Mouse (Mus musculus) kidney, adult 11 months (tissue): Measurements from ENCODE around the gene Cldn2.
A peak's percentile ranks its signal among the peaks of the same experiment; 100 is the strongest.

ENCODE experiments used
- DNase-seq: peaks from one replicate; pipeline ENCODE4 v3.0.0; 2022

The Cldn2 gene

DNA sequence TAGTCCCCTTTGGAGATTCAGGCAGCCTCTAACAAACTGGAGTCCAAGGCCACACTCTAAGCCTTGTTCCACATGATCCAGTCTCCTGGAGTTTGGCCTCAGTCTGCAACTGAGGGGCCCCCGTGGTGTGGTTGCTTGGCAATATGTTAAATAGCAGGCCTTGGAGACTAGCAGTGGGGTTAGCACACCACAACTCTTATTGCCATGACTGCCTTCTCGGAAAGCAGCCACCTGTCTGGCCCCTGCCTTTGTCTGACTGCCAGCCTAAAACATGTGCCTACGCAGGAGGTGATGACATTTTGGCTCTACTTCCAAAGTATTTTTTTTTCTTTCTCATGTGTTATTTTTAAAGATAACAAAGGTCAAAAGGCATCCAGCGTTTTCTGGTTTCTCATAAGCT, 7.5 kb downstream of the Cldn2 start:
- DNase-seq: peak; percentile 86

DNA sequence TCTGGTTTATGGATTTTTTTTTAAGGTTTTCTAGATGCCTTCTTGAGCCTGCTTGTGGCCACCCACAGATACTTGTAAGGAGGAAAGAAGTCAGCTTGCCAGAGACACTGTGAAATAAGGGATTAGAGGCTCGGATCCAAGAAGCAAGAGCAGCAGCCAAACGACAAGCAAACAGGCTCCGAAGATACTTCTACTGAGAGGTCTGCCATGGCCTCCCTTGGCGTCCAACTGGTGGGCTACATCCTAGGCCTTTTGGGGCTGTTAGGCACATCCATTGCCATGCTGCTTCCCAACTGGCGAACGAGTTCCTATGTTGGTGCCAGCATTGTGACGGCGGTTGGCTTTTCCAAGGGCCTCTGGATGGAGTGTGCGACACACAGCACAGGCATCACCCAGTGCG, 7.9 kb downstream of the Cldn2 start:
- DNase-seq: no peak

DNA sequence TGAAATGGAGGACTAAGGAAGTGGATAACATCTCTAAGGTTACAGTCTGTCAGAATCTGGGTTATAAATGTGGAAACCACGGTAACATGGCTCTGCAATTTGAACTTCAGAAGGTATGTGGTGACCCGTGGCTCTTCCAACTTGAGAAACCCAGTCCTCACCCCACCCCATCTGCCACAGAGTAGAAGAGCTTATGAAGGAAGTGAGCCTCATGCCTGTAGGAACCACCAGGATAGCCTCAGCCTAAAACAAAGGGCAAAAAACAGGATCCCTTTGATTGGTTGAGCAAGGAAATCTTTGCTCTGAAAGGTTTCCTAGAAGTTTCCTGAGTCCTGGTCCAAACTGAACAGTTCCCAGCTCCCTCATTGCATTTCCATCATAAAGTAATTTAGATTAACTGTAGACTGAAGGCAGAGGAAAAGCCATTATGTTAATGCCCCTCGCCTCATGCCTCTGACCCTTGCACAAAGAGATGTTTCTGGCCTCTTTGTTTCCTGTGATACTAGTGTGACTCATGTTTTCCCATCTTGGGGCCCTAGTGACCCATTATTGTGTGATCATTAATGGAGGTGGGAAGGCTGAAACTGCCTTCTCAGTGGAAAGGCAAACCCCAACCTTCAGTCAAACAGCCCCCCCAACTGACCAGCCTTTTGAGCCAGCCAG, 12.1 kb downstream of the Cldn2 start:
- DNase-seq: no peak

DNA sequence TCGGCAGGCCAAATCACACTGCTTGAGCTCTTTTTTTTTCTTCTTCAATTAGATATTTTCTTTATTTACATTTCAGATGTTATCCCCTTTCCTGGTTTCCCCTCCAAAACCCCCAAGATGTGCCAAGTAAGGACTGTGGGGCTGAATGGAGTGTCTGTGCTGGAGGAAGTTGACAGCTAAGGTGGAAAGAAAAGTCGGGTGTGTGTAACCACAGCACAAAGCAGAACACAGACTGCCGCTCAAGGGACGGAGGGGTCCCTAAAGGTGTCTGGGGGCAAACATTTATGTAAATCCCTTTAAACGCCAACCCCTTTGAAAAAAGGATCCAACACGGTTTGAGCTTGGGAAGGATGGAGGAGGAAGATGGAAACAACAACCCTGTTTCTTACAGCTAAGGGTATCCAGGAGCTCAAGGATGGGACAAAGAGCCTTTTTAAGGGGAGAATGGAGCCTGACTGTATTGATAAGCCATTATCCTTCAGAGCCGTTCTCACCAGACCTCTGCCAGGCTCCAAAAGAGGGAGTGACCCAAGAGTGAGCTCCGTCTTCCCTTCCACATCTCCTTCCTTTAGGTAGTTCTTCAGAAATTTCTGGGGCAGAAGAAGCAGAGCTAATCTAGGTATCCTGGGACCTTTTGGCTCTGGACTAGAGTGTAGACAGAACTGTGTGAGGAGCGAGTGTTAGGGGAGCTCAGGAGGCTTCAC, 12.8 kb downstream of the Cldn2 start:
- DNase-seq: no peak

DNA sequence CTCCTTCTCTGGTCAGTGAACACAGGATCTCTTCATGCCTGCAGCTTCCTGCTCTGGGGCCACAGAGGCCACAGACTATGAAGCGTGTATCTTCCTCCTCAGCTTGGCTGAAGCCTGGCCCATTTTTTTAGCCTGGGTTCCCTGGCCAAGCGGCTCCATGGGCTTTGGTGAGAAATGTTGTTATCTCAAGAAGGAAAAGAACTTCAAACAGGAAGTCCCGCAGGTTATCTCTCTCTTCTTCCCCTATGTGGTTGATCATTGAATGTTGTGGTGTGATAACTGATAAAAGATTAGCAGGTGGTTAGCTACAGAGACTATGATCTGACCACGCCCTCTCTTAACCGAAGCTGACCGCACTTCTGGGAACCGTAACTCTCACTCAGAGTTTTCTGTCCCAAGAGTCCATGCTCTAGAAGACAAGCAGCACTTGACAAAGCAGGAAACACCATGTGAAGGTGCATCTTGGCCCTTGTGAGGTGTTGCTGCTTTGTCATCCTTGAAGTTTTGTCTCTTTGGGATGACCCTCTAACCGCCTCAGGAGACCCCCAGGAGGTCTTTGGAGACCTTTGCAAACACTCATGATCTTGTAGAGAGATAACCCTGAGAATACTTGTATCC, 13.5 kb downstream of the Cldn2 start:
- DNase-seq: no peak

DNA sequence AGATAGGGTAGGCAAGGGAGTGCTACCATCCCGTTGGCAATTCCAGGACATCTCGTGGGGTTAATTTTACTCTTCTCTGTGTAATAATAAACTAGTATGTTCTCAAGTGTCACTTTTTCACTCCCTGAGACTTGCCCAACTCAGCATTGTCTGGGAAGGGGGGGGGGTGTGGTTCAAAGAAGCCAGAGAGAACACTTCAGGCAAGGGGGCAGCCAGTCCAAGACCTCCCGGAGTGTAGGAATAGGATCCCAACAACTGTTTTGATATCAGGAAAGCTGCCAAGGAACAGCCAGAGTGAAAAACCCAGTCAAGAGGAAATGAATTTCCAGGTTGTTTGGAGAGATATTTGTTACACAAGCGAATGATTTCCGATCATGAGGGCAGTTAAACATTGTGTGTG, 14.6 kb downstream of the Cldn2 start:
- peak; percentile 75 for DNase-seq

DNA sequence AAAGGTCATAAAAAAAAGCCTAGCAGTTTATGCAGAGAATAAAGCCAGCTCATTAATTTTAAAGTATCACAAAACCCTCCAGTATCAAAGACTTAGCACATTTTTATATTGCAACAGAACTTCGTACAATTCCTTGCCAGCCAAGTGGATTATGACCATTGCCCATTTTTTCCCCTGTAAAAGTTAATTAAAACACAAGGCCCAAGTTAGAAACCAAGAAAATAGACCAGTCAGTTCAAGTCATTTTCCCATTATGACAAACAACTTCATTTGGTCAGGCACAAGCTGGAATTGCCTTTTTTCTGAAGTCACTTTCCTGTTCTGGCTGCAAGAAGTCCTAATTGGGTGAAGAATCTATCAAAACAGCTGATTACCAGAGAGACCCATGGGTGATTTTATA, 24.8 kb downstream of the Cldn2 start:
- DNase-seq: no peak

DNA sequence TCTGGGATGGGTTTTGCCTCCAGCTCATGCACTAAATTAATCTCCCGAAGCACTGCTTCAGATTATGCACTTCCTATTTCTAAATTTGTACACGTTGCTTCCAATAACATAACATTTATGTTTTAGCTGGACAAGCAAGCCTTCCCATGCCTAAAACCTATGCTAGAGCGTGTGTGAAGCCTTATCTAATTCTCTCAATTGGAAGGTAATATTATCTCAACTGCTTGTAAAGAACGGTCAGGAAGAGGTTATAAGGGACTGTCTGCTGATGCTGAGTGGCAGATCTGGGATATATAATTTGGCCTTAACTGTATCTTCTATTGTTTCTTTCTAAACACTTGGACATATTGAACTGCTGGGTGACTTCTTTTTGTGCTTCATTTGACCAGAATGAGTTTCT, 26.3 kb downstream of the Cldn2 start:
- no peak for DNase-seq

DNA sequence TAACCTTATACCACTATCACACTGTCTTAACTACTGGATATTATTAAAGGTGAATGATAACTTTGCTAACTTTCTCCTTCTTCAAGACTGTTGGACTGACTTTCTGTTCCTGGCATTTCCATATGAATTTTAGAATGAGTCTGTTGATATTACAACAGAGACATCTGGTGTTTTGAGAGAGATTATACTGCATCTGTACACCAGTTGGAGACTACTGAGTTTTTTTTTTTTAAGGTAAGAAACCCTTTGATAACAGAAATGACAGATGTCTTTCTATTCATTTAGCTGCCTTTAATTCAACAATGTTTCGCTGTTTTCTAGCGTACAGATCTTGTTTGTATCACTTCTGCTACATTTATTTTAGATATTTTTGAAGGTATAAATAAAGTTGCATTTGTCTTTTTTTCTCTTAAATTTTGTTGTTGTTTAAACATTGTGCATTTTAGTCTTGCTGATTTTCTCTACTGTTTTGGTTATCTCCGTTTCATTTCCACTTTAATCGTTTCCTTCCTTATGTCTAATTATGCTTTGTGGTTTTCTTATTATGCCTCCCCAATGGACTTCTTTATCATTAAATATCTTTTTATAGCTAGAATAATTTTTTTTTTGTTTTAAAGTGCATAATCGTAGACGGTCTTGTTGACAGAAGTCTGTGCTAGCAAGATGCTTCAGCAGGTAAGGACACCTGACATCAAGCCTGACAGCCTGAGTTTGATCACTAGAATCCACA, 27.9 kb downstream of the Cldn2 start:
- DNase-seq: no peak

DNA sequence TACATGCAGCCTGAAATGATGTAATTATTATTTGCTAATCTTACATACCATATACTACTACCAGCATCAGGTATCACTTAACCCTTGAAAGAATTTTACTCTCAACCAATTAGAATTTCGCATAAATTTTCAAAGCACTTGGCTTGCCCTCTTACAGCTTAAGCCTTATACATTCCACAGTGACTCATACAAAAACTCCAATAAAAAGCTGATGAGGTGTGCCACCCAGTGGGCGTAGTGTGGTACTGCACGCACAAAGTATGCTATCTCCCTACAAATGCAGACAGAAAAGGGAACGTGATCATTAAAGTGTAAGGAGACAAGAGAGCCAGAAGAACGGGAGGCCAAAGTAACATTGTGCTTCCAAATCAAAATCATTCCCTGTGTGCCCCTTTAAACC, 31.8 kb downstream of the Cldn2 start:
- DNase-seq: peak; percentile 52

DNA sequence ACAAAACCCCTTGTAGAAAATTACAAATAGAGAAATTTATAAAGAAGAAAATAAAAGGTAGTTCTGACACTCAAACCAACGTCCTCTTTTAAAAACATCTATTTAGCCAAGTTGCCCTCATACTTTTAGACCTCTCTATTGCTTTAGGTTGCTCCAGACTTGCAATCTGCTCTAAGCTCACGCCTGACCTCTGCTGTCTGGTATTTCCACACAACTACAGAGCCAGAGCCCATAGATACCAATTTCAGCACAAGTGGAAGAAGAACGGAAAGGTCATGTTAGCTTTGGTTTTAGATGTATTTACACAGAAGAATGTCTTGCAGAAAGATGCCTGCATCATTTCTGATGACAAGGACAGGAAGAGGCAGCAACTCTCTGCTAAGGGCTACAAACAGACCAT, 38.4 kb downstream of the Cldn2 start:
- peak; percentile 7 for DNase-seq

DNA sequence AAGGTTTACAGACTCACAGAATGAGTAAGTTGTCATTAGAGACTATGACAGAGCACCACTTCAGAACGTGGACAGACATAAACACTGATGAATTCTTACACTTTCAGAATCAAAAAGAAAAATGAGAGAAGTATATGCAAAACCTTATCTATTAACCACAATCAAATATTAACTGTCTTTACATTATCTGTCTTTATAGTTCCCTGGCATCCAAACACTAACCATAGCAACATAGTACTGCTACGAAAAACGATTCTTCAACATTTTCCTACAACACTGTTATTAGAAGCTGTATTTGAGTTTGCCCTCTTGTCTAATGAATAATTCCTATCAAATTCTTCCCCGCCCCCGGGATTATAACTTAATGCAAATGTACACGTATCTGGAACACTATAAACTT, 40.5 kb downstream of the Cldn2 start:
- no peak for DNase-seq

DNA sequence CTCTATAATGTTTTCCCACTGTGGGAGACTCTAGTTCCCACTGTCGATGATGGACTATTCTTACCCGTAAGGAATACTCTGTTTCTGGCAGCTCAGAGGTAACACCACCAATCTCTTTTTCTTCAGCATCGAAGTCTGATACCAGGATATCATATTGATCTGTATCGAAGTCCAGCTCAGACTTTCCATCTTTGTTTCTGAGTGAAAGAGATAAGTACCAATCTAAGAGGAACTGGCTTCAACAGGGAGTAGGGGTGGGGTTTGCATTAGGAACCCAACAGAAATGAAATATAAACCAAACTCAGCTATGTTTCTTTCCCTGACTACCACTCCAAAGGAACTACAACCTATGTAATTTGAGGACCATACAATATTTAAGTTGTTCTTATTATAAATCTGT, 54.2 kb downstream of the Cldn2 start:
- DNase-seq: no peak

DNA sequence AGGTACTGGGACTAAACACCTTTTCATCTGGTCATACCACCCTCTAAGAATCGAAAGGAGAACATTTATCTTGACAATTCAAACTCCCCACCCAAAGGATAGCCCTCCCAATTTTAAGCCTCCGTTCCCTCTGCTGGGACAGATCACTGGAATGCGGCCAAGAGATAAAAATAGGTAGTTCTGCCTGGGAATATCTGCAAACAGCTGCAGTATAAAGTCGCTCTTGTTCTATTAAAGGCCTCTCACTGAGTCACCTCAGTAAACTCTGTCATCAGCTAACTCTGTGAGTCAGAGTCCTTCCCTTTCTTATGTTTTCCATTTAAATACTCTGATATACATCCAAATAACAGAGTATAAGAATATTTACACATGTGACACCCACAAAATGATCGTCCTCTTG, 58.8 kb downstream of the Cldn2 start:
- DNase-seq: no peak
